Mouse (Mus musculus): ENCODE measurements around the gene Olfr389. TPM values are rescaled to one million over a fixed set of nuclear protein-coding genes. Genes with fewer than 3 reads are reported as not detected.

Gene Olfr389
- polyA plus RNA-seq (2016; fragmentation: Nextera tagmentation; extraction: Ambion mirVana), result not detected in 2 replicates

DNA sequence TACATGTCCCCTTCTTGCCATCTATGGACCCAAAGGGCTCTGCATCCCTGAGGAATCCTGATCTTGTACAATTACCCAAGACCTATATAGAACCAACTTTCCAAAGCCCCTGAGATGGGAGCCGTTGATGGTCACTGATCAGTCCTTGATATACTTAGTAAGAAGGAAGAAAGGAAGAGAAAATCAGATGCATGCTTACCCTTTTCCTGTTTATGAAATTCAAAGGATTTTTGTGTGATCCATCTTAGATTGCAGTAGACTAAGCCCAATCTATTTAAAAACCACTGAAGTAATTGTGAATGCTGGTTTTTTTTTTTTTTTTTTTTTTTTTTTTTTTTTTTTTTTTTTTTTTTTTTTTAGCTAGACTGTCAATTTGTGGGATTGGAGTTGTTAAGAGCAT lies at the start of gene Olfr389:
TSS of gene Olfr389 (minus strand) at position 101 of the 400 bp plus-strand sequence.
- 0 out of 2 replicates have a peak, but pooled peaks cover 2% of the 10 kb centered on the region for H3K9me3 ChIP-seq
- ATAC-seq (ENCODE audit: low FRiP score), result no peak
- H3K27me3 ChIP-seq, result no peaks in the 10 kb centered on the region
- H3K36me3 ChIP-seq (replicated peaks), result no peaks in the 10 kb centered on the region
- H3K4me3 ChIP-seq (replicated peaks), result no peak within 1 kb of the TSS
- 91% methylated on average over 1 of the region's 1 CpGs for WGBS
- no peak within 1 kb of the TSS for H3K27ac ChIP-seq
- H3K4me2 ChIP-seq, result no peak within 1 kb of the TSS
- H3K4me1 ChIP-seq, result no peaks in the 10 kb centered on the region
- H3K9ac ChIP-seq, result no peak within 1 kb of the TSS

DNA sequence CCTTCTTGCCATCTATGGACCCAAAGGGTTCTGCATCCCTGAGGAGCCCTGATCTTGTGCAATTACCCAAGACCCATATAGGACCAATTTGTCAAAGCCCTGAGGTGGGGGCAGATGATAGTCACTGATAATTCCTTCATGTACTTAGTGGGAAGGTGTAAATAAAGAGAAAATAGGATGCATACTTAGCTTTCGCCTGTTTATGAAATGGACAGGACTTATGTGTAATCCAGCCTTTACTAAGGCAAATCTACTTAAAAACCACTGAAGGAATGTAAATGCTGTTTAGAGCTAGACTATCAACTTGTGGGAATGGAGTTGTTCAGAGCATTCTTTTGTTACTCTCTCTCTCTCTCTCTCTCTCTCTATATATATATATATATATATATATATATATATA lies 36.4 kb upstream of the Olfr389 start, which contains the start of gene Olfr392:
TSS of gene Olfr392 (minus strand) at position 101 of the 400 bp plus-strand sequence.
- Histone ChIP-seq H3K9me3 (peaks cover 6% of the 10 kb centered on the region; the same call in 1 of the 2 replicates), H3K4me3 (replicated peaks) (no peak within 1 kb of the TSS), H3K4me2 (no peak within 1 kb of the TSS), H3K9ac (no peak within 1 kb of the TSS), H3K27me3 (no peaks in the 10 kb centered on the region), H3K4me1 (no peaks in the 10 kb centered on the region), H3K27ac (no peak within 1 kb of the TSS), H3K36me3 (replicated peaks) (no peaks in the 10 kb centered on the region)
- WGBS, result 92% methylated on average over 1 of the region's 1 CpGs
- no peak for ATAC-seq (ENCODE audit: low FRiP score)

DNA sequence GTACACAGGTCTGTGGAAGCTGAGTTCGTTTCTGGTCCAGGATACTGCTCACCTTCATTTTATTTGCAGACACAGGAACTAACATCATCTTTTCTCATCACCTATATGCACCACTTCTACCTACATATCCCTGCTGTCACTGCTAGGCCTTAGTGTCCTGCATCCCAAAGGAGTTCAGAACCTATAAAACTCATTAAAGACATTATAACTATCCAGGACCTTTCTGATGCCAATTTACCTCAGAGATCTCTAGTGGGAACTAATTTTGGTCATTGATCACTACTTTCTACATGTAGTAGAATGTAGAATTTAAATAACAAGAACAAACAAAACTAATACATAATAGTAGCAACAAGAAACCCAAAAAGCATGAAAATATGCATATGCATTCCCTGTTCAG lies 22.4 kb upstream of the Olfr389 start, which contains the start of gene Olfr391-ps:
TSS of gene Olfr391-ps (minus strand) at position 101 of the 400 bp plus-strand sequence.
- ATAC-seq (ENCODE audit: low FRiP score), result no peak
- 21% methylated on average over 1 of the region's 1 CpGs for WGBS
- Histone ChIP-seq H3K9ac (no peak within 1 kb of the TSS), H3K36me3 (replicated peaks) (no peaks in the 10 kb centered on the region), H3K27me3 (no peaks in the 10 kb centered on the region), H3K4me3 (replicated peaks) (no peak within 1 kb of the TSS), H3K4me1 (no peaks in the 10 kb centered on the region), H3K9me3 (peaks cover 14% of the 10 kb centered on the region; the same call in 1 of the 2 replicates), H3K4me2 (no peak within 1 kb of the TSS), H3K27ac (no peak within 1 kb of the TSS)

DNA sequence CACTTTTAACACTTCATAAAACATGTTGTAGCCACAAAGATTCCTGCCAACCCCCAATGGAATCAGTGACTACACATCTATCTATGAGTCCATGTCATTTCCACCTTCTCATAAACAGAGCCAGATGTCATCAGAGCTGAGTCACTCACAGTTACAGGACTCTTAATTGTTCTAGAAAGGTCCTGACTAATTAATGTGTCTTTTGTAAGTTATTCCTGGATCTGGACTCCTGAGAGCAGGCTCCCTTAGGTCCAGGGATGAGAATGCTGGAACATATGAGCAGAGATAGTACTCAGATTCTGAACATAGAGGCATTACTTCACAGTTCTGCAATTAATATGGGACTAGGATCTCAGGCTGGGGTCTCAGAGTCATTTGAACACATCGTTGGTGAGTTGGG lies 2.2 kb upstream of the Olfr389 start, which contains the start of gene Olfr390:
TSS of gene Olfr390 (plus strand) at position 301 of the 400 bp plus-strand sequence.
- H3K4me2 ChIP-seq, result no peak within 1 kb of the TSS
- no peaks in the 10 kb centered on the region for H3K27me3 ChIP-seq
- H3K27ac ChIP-seq, result no peak within 1 kb of the TSS
- H3K4me3 ChIP-seq (replicated peaks), result no peak within 1 kb of the TSS
- WGBS, result 78% methylated on average over 1 of the region's 1 CpGs
- H3K9me3 ChIP-seq, result peaks cover 2% of the 10 kb centered on the region; the same call in 1 of the 2 replicates
- H3K36me3 ChIP-seq (replicated peaks), result no peaks in the 10 kb centered on the region
- no peaks in the 10 kb centered on the region for H3K4me1 ChIP-seq
- no peak within 1 kb of the TSS for H3K9ac ChIP-seq
- ATAC-seq (ENCODE audit: low FRiP score), result no peak

DNA sequence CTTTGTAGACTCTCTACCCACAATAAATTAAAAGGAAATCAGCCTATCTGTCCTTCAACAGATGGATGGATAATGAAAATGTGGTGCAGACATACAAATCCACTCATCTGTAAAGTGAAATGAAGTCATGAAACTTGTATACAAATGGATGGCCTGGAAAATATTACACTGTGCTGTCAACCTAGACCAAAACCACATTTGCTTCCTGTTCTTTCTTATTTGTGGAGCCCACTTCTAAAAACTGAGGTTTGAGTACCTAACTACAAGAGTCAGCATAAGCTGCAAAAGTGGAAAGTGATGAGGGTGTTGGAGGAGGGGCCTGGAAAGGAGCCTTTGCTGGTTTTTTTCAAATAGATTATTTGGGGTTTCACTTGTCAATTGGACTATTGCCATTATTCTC lies 21.4 kb downstream of the Olfr389 start:
- Histone ChIP-seq H3K4me1 (no peaks in the 10 kb centered on the region), H3K9me3 (peaks cover 27% of the 10 kb centered on the region), H3K27me3 (no peaks in the 10 kb centered on the region), H3K4me3 (replicated peaks) (no peak overlapping the region), H3K36me3 (replicated peaks) (no peaks in the 10 kb centered on the region), H3K27ac (no peak overlapping the region), H3K9ac (no peak overlapping the region), H3K4me2 (no peak overlapping the region)
- no peak for ATAC-seq (ENCODE audit: low FRiP score)

Other genes with a start within 250 kb of the Olfr389 start
- gene Olfr385, start 187.7 kb downstream of the Olfr389 start, polyA plus RNA-seq (2016; fragmentation: Nextera tagmentation; extraction: Ambion mirVana), result not detected in 2 replicates
- not detected in 2 replicates for gene Olfr384, start 182.1 kb downstream of the Olfr389 start, polyA plus RNA-seq (2016; fragmentation: Nextera tagmentation; extraction: Ambion mirVana)
- gene Zfp735, start 91.9 kb downstream of the Olfr389 start, polyA plus RNA-seq (2016; fragmentation: Nextera tagmentation; extraction: Ambion mirVana), result not detected in 2 replicates
- not detected in 2 replicates for gene Olfr390, start 2.3 kb upstream of the Olfr389 start, polyA plus RNA-seq (2016; fragmentation: Nextera tagmentation; extraction: Ambion mirVana)
- gene Olfr391-ps, start 22.3 kb upstream of the Olfr389 start, polyA plus RNA-seq (2016; fragmentation: Nextera tagmentation; extraction: Ambion mirVana), result not detected in 2 replicates
- gene Olfr392, start 36.3 kb upstream of the Olfr389 start, polyA plus RNA-seq (2016; fragmentation: Nextera tagmentation; extraction: Ambion mirVana), result not detected in 2 replicates
- gene Olfr393, start 70.7 kb upstream of the Olfr389 start, polyA plus RNA-seq (2016; fragmentation: Nextera tagmentation; extraction: Ambion mirVana), result not detected in 2 replicates
- gene Olfr394, start 110.1 kb upstream of the Olfr389 start, polyA plus RNA-seq (2016; fragmentation: Nextera tagmentation; extraction: Ambion mirVana), result not detected in 2 replicates
- gene Olfr395, start 128.6 kb upstream of the Olfr389 start, polyA plus RNA-seq (2016; fragmentation: Nextera tagmentation; extraction: Ambion mirVana), result not detected in 2 replicates
- gene Olfr23, start 156.0 kb upstream of the Olfr389 start, polyA plus RNA-seq (2016; fragmentation: Nextera tagmentation; extraction: Ambion mirVana), result not detected in 2 replicates
- gene Olfr397, start 180.1 kb upstream of the Olfr389 start, polyA plus RNA-seq (2016; fragmentation: Nextera tagmentation; extraction: Ambion mirVana), result not detected in 2 replicates
- not detected in 2 replicates for gene Olfr398, start 209.7 kb upstream of the Olfr389 start, polyA plus RNA-seq (2016; fragmentation: Nextera tagmentation; extraction: Ambion mirVana)